In the genomic region with DNA sequence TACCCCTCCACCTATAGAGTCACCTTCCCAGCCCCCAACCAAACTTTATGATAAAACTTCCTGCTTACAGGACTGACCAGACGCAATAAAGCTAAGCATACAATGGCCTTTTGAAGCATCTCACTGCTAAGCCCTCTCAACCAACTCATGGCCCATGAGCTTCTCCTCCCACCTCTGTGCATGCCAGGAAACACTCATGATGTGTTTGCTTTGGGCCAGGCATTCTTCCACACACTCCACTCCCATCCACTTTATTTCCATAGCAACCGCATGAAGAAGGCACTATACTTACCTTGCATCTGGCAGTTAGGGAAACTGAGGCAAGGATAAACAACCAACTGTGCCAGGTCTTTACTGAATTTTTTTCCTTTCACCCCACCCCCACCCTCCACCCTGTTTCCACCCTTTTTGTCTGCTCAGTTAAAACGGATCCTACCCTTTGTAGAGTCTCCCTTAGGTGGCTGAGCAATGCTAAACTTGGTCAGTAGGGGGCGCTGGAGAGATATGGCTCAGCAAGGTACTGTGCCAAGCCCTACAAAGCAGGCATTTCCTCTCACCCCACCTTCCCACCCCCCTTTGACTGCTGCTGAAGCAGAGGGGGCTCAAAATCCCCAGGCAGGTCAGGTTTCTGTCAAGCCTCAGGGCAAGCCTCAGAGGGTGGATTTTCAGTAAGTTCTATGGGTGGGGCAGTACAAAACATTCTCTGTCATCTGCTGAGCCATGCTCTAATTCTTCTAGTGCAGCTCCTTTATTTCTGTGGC, we compare ENCODE assay signal across 7 mouse cellular contexts. TPM values are rescaled to one million over a fixed set of nuclear protein-coding genes. Genes with fewer than 3 reads are reported as not detected.
DNase-seq lines count a peak whose midpoint lies in the region; ATAC-seq and TF ChIP-seq lines count a peak whose summit lies in the region.

No protein-coding gene starts in this region.

- H3K4me3 ChIP-seq in embryonic fibroblast, embryonic 13.5 days (ENCODE audit: insufficient read depth, low read length): no peak overlapping the region

- no peaks in the 10 kb centered on the region for H3K27me3 ChIP-seq in splenic B cell, adult 2 months (ENCODE audit: control insufficient read depth, insufficient read depth, low read length, poor library complexity, severe bottlenecking)

- DNase-seq in Muller cell, postnatal 12 days (ENCODE audit: inconsistent ontology term): peak; percentile 45
- peak; percentile 41 to 51 for DNase-seq in adrenal gland, postnatal 4 days (ENCODE audit: low spot score in 2 of 2)
- peak; percentile 59 to 78 for DNase-seq in left cerebral cortex, adult 18-20 months (ENCODE audit: low spot score in 2 of 2)
- peak; percentile 6 for DNase-seq in splenic B cell, adult 2 months (ENCODE audit: low read depth, low spot score)

- TF ChIP-seq CTCF in embryonic fibroblast, embryonic 13.5 days (IDR thresholded peaks at IDR 0.05; ENCODE audit: borderline replicate concordance, insufficient read depth, low read length): peak; percentile 62

- TF ChIP-seq POLR2A in embryonic fibroblast, embryonic 13.5 days (IDR thresholded peaks at IDR 0.05; ENCODE audit: low read depth, low read length): no peak

- ATAC-seq in hematopoietic stem cell, adult 5-6 weeks (replicated peaks in 1 of 2; ENCODE audit: insufficient read depth in 1 of 2, low FRiP score in 2 of 2, low TSS enrichment in 1 of 2, low read depth in 1 of 2, poor library complexity in 2 of 2, severe bottlenecking in 2 of 2): peak; percentile 71 to 85
- ATAC-seq in megakaryocyte, adult 5-6 weeks (ENCODE audit: poor library complexity, severe bottlenecking): peak; percentile 68

- H3K27ac ChIP-seq in embryonic fibroblast, embryonic 13.5 days (ENCODE audit: insufficient read depth, low read length): peak overlapping the region; percentile 98

- no peaks in the 10 kb centered on the region for H3K36me3 ChIP-seq in splenic B cell, adult 2 months (ENCODE audit: control insufficient read depth, insufficient read depth, low read length, poor library complexity, severe bottlenecking)

- H3K4me1 ChIP-seq in embryonic fibroblast, embryonic 13.5 days (ENCODE audit: control insufficient read depth, insufficient read depth, low read length): peaks cover 6% of the 10 kb centered on the region; the same call in 1 of the 2 replicates

RNA-seq across cellular contexts. Expression of a gene that starts 31.4 kb away (rescaled TPM):
- total RNA-seq in adrenal gland, postnatal 4 days (2021): 10 to 100 TPM; 24.4 to 26.3 TPM
- polyA plus RNA-seq in embryonic fibroblast, embryonic 13.5 days (2011; ENCODE audit: insufficient read length, low read depth, missing spikeins): 76.7 and 104 TPM in 2 replicates
- total RNA-seq in hematopoietic stem cell, adult 5-6 weeks (2017): 0.20 TPM in 1 of 2 replicates, not detected in the other
- 1 to 10 TPM; 4.2 to 4.3 TPM for total RNA-seq in left cerebral cortex, adult 18-20 months (2021)
- total RNA-seq in megakaryocyte, adult 5-6 weeks (2015): 0.09 TPM in 1 of 2 replicates, not detected in the other
- 0.12 and 0.26 TPM in 2 replicates for total RNA-seq in megakaryocyte, adult 5-6 weeks (2017)

Comparison
In these comparisons a context has a peak if more than half of its experiments do, and no peak if none do; other contexts are left out.
1. DNase-seq: peak in every context shown above with its lines; median percentile 68 in left cerebral cortex, adult 18-20 months; 46 in adrenal gland, postnatal 4 days; 45 in Muller cell, postnatal 12 days; 6 in splenic B cell, adult 2 months.
2. RNA of a gene that starts 31.4 kb away (total RNA-seq): 24.4 to 26.3 TPM in adrenal gland, postnatal 4 days; 4.2 to 4.3 TPM in left cerebral cortex, adult 18-20 months, 0.09 to 0.26 TPM in megakaryocyte, adult 5-6 weeks and 0.20 TPM in hematopoietic stem cell, adult 5-6 weeks; every median in the first group is over 4 times any median in the second.